Mouse (Mus musculus): ENCODE measurements around the gene Mvb12b. TPM values are rescaled to one million over a fixed set of nuclear protein-coding genes. Genes with fewer than 3 reads are reported as not detected.

Gene Mvb12b
- polyA plus RNA-seq, 1 experiment from 2014 or later = 16.9 TPM

DNA sequence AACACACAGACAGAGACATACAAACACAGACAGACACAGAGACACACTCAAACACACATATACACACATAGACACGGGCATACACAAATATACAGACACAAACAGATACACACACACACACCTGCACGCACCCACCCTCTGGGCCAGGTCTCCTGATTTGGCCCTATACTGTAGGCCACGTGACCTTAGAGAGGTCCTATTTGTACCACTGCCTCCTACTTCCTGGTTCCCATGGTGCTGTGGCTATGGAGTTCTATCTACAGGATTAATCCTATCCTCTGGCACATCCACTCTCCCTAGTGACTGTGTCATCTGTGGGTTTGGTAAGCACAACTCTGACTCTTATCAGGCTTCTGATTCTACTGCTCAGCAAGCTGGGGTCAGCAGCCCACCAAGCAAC is 67.3 kb downstream of the Mvb12b start:
- Histone ChIP-seq H3K4me1 (ENCODE audit: control insufficient read depth, insufficient read depth, low read length) (peaks cover 25% of the 10 kb centered on the region), H3K36me3 (ENCODE audit: control insufficient read depth, insufficient read depth, low read length) (peaks cover 3% of the 10 kb centered on the region; the same call in 1 of the 2 replicates), H3K9me3 (ENCODE audit: control insufficient read depth, low read length) (no peaks in the 10 kb centered on the region), H3K4me2 (ENCODE audit: low read depth, severe bottlenecking) (no peak overlapping the region), H3K27me3 (ENCODE audit: control insufficient read depth, insufficient read depth, low read length) (no peaks in the 10 kb centered on the region), H3K4me3 (ENCODE audit: low read depth, low read length) (no peak overlapping the region), H3K27ac (replicated peaks; ENCODE audit: low read depth, low read length) (no peak overlapping the region), H3K9ac (ENCODE audit: low read length) (no peak overlapping the region)
- 91% methylated on average over 3 of the region's 3 CpGs for WGBS
- DNase-seq (ENCODE audit: low spot score) = no peak
- ATAC-seq (ENCODE audit: insufficient number of reproducible peaks, low FRiP score, low TSS enrichment, low read depth) = no peak

- ATAC-seq (ENCODE audit: insufficient number of reproducible peaks, low FRiP score, low TSS enrichment, low read depth) (no peak), DNase-seq (ENCODE audit: low spot score) (no peak)
- WGBS = 72% methylated on average over 5 of the region's 5 CpGs
- Histone ChIP-seq H3K27me3 (ENCODE audit: control insufficient read depth, insufficient read depth, low read length) (no peaks in the 10 kb centered on the region), H3K4me1 (ENCODE audit: control insufficient read depth, insufficient read depth, low read length) (peaks cover 22% of the 10 kb centered on the region), H3K36me3 (ENCODE audit: control insufficient read depth, insufficient read depth, low read length) (peaks cover 2% of the 10 kb centered on the region; the same call in 1 of the 2 replicates), H3K9ac (ENCODE audit: low read length) (no peak overlapping the region), H3K9me3 (ENCODE audit: control insufficient read depth, low read length) (no peaks in the 10 kb centered on the region), H3K4me2 (ENCODE audit: low read depth, severe bottlenecking) (no peak overlapping the region), H3K4me3 (ENCODE audit: low read depth, low read length) (no peak overlapping the region), H3K27ac (replicated peaks; ENCODE audit: low read depth, low read length) (no peak overlapping the region)
Observed at GRCm38 (mm10) chr2:33820037-33820436, 67.7 kb downstream of the Mvb12b start.

DNA sequence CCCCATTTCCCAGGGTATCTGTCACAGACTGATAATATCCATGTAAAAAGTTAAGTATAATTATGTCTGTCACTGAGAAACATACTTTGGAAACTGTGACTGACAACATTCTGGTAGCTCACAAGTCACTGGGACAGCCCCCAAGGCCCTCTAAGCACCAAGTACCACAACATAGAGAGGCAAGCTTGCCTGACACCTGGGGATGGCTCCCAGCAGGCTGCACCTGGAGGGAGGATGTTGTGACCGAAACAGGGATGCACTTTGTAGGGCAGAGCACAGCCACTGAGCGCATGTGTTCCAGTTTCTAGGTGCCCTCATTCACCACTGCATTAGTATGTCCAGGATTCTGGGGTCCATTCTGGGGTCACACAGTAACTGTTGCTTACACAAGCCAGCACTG is 69.4 kb downstream of the Mvb12b start:
- Histone ChIP-seq H3K27ac (replicated peaks; ENCODE audit: low read depth, low read length) (no peak overlapping the region), H3K27me3 (ENCODE audit: control insufficient read depth, insufficient read depth, low read length) (no peaks in the 10 kb centered on the region), H3K4me2 (ENCODE audit: low read depth, severe bottlenecking) (no peak overlapping the region), H3K4me3 (ENCODE audit: low read depth, low read length) (no peak overlapping the region), H3K4me1 (ENCODE audit: control insufficient read depth, insufficient read depth, low read length) (peaks cover 37% of the 10 kb centered on the region), H3K9me3 (ENCODE audit: control insufficient read depth, low read length) (no peaks in the 10 kb centered on the region), H3K36me3 (ENCODE audit: control insufficient read depth, insufficient read depth, low read length) (no peaks in the 10 kb centered on the region; the same call in 1 of the 2 replicates), H3K9ac (ENCODE audit: low read length) (no peak overlapping the region)
- DNase-seq (ENCODE audit: low spot score) = no peak
- WGBS = 90% methylated on average over 2 of the region's 2 CpGs
- no peak for ATAC-seq (ENCODE audit: insufficient number of reproducible peaks, low FRiP score, low TSS enrichment, low read depth)

DNA sequence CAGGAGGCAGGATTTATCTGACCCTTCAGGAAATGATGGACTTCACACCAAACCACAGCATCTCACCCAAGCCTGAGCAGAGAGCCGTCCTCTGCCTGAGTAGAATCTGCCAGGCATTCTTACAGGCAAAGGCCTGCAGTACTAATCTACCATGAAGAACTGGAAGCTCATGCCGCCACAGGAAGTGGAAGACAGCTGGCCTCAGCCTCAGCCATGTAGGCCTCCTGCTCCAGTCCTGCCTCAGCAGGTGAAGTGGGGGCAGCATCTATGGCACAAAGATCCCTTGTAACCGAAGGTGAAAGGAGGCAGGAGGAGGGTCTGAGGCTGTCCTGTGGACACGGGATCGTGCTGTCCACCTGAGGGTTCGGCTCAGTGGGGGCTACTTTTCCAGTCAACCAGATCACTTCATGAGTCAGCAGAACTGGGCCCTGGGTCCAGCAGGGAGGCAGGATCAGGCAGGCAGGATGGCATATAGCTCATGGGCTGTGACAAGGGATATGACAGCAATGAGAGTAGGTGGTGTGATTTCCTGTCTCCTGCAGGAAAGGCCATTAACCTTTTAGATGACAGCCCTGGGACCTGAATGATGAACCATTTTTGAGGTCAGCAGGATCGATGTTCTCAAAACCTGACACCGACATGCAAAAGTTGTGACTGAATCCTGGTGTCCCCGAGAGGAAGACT is 69.9 kb downstream of the Mvb12b start:
- DNase-seq (ENCODE audit: low spot score) (no peak), ATAC-seq (ENCODE audit: insufficient number of reproducible peaks, low FRiP score, low TSS enrichment, low read depth) (no peak)
- H3K9ac ChIP-seq (ENCODE audit: low read length) = no peak overlapping the region
- no peaks in the 10 kb centered on the region for H3K9me3 ChIP-seq (ENCODE audit: control insufficient read depth, low read length)
- peaks cover 43% of the 10 kb centered on the region for H3K4me1 ChIP-seq (ENCODE audit: control insufficient read depth, insufficient read depth, low read length)
- H3K4me2 ChIP-seq (ENCODE audit: low read depth, severe bottlenecking) = no peak overlapping the region
- no peaks in the 10 kb centered on the region for H3K36me3 ChIP-seq (ENCODE audit: control insufficient read depth, insufficient read depth, low read length)
- H3K27me3 ChIP-seq (ENCODE audit: control insufficient read depth, insufficient read depth, low read length) = no peaks in the 10 kb centered on the region
- 81% methylated on average over 9 of the region's 9 CpGs for WGBS
- no peak overlapping the region for H3K4me3 ChIP-seq (ENCODE audit: low read depth, low read length)
- no peak overlapping the region for H3K27ac ChIP-seq (replicated peaks; ENCODE audit: low read depth, low read length)

DNA sequence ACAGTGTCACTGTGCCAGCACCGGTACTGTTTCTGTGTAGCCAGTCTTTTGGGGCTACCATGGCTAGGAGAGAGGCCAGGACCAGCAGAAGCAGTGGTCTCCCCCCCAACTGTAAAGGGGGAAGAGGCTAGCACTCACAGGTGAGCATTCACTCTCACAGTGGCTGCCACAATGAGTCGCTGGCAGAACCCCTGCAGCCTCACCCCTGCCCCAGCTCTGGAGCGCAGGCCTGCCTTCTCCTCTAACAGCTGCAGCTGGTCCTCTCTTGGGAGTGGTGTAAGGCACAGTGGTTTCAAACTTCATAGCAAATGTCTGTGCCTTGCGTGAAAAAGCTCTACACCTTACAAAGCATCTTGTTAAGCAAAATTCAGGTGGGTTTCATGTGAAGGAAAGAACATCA is 70.7 kb downstream of the Mvb12b start:
- DNase-seq (ENCODE audit: low spot score) (no peak), ATAC-seq (ENCODE audit: insufficient number of reproducible peaks, low FRiP score, low TSS enrichment, low read depth) (no peak)
- Histone ChIP-seq H3K27ac (replicated peaks; ENCODE audit: low read depth, low read length) (no peak overlapping the region), H3K9ac (ENCODE audit: low read length) (no peak overlapping the region), H3K4me2 (ENCODE audit: low read depth, severe bottlenecking) (no peak overlapping the region), H3K27me3 (ENCODE audit: control insufficient read depth, insufficient read depth, low read length) (no peaks in the 10 kb centered on the region), H3K9me3 (ENCODE audit: control insufficient read depth, low read length) (no peaks in the 10 kb centered on the region), H3K4me1 (ENCODE audit: control insufficient read depth, insufficient read depth, low read length) (peaks cover 49% of the 10 kb centered on the region), H3K4me3 (ENCODE audit: low read depth, low read length) (no peak overlapping the region), H3K36me3 (ENCODE audit: control insufficient read depth, insufficient read depth, low read length) (no peaks in the 10 kb centered on the region)
- 52% methylated on average over 4 of the region's 4 CpGs for WGBS

GRCm38 (mm10) chr2:33814581-33814980 is 73.2 kb downstream of the Mvb12b start:
- Histone ChIP-seq H3K4me3 (ENCODE audit: low read depth, low read length) (no peak overlapping the region), H3K4me2 (ENCODE audit: low read depth, severe bottlenecking) (no peak overlapping the region), H3K27ac (replicated peaks; ENCODE audit: low read depth, low read length) (peak overlapping the region; percentile 83), H3K9ac (ENCODE audit: low read length) (no peak overlapping the region), H3K36me3 (ENCODE audit: control insufficient read depth, insufficient read depth, low read length) (no peaks in the 10 kb centered on the region), H3K27me3 (ENCODE audit: control insufficient read depth, insufficient read depth, low read length) (no peaks in the 10 kb centered on the region), H3K4me1 (ENCODE audit: control insufficient read depth, insufficient read depth, low read length) (peaks cover 69% of the 10 kb centered on the region), H3K9me3 (ENCODE audit: control insufficient read depth, low read length) (no peaks in the 10 kb centered on the region)
- ATAC-seq (ENCODE audit: insufficient number of reproducible peaks, low FRiP score, low TSS enrichment, low read depth) = peak; percentile 19; the same call in 1 of the 2 replicates
- DNase-seq (ENCODE audit: low spot score) = peak; percentile 69
- WGBS = 10% methylated on average over 8 of the region's 8 CpGs

DNA sequence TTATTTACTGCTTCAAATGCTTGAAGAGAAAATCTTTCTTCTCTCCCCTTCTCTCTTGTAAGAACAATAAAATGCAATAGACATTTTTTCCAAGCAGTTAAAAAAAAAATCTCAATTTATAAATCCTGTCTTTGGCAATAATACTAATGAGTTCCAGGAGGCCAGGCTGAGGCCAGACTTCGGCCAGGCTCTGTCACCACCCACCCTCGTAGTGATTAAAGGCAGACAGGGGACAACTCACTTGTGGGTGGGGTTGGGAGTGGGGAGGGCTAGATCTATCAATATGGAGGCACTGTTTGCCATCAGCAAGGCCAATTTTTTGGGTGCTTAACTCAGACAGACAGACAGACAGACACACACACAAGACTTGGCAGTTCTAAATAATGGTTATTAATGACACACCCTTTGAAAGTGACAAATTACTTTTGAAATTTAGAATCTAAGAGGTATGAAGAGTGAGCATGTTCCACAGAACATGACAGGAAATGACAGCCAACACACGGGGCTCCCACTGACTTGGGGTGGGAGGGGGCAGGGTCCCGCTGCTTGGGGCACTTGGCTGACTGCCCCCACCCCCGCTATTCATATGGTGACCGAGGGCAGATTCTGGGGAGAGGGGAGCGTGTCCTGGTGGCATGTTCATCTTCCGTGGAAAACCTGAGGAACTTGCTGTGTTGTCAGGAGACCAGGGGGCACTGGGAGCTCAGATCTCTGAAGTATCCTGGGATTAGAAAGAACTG is 74.1 kb downstream of the Mvb12b start:
- Histone ChIP-seq H3K4me3 (ENCODE audit: low read depth, low read length) (no peak overlapping the region), H3K36me3 (ENCODE audit: control insufficient read depth, insufficient read depth, low read length) (no peaks in the 10 kb centered on the region), H3K27ac (replicated peaks; ENCODE audit: low read depth, low read length) (peak overlapping the region; percentile 83), H3K9ac (ENCODE audit: low read length) (no peak overlapping the region), H3K4me1 (ENCODE audit: control insufficient read depth, insufficient read depth, low read length) (peaks cover 76% of the 10 kb centered on the region), H3K9me3 (ENCODE audit: control insufficient read depth, low read length) (no peaks in the 10 kb centered on the region), H3K27me3 (ENCODE audit: control insufficient read depth, insufficient read depth, low read length) (no peaks in the 10 kb centered on the region), H3K4me2 (ENCODE audit: low read depth, severe bottlenecking) (0 out of 2 replicates have a peak overlapping the region, but pooled peaks have one; percentile 7)
- DNase-seq (ENCODE audit: low spot score) (peak; percentile 53), ATAC-seq (ENCODE audit: insufficient number of reproducible peaks, low FRiP score, low TSS enrichment, low read depth) (no peak)
- WGBS = 18% methylated on average over 8 of the region's 8 CpGs

DNA sequence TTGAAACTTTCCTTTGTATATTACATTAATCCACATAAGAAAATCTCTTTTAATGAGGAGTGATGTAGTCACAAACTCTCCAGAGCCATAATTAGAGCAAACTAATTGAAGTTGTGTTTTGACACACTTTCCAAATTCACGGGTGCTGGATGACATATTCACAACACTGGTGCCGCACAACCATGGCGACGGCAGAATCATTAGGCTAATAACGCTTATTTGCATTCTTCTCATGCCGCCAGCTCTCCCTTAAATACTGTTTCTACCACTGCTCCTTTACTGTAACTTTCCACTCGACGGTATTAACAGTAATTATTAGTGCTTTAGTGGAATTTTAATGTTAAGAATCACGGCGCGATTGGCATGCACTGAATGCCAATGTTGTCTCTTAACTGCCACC is 74.8 kb downstream of the Mvb12b start:
- Histone ChIP-seq H3K9me3 (ENCODE audit: control insufficient read depth, low read length) (no peaks in the 10 kb centered on the region), H3K27me3 (ENCODE audit: control insufficient read depth, insufficient read depth, low read length) (no peaks in the 10 kb centered on the region), H3K4me1 (ENCODE audit: control insufficient read depth, insufficient read depth, low read length) (peaks cover 77% of the 10 kb centered on the region), H3K9ac (ENCODE audit: low read length) (no peak overlapping the region), H3K4me2 (ENCODE audit: low read depth, severe bottlenecking) (peak overlapping the region; percentile 7; the same call in 1 of the 2 replicates), H3K4me3 (ENCODE audit: low read depth, low read length) (no peak overlapping the region), H3K27ac (replicated peaks; ENCODE audit: low read depth, low read length) (peak overlapping the region; percentile 65; the same call in 1 of the 2 replicates), H3K36me3 (ENCODE audit: control insufficient read depth, insufficient read depth, low read length) (no peaks in the 10 kb centered on the region)
- ATAC-seq (ENCODE audit: insufficient number of reproducible peaks, low FRiP score, low TSS enrichment, low read depth) = no peak
- WGBS = 48% methylated on average over 11 of the region's 11 CpGs
- no peak for DNase-seq (ENCODE audit: low spot score)

Measured in limb, embryonic 11.5 days (tissue).